ENCODE assay signal across 26 mouse cellular contexts in genomic region chr11:76650862-76651560, GRCm38 (mm10). TPM values are rescaled to one million over a fixed set of nuclear protein-coding genes. Genes with fewer than 3 reads are reported as not detected.
DNase-seq lines count a peak whose midpoint lies in the region; ATAC-seq lines count a peak whose summit lies in the region.
"Had no signal": no experiment of that assay in that cellular context is flagged by ENCODE, and none has a peak within 500 bp of the region (broad histone marks: within the 10 kb centered on the region; RNA-seq: fewer than 3 reads in every experiment).

No protein-coding gene starts in this region.

- peak; percentile 29; the same call in 1 of the 2 replicates for ATAC-seq in frontal cortex, adult (ENCODE audit: low TSS enrichment)
- ATAC-seq: CD4-positive, CD25-positive, alpha-beta regulatory T cell, adult 4 months; forebrain, embryonic 14.5 days; hindbrain, embryonic 16.5 days; intestine, embryonic 15.5 days; midbrain, embryonic 16.5 days had no signal

- intact Hi-C loops in left cerebral cortex, postnatal 14 days (cut with DNase I): no loop called here
- intact Hi-C loops in heart, postnatal 36 days (cut with DNase I): no loop called here

- no peak for DNase-seq in frontal cortex, postnatal 25 days (ENCODE audit: low spot score in 2 of 2)
- DNase-seq in left cerebral cortex, postnatal 14 days (ENCODE audit: low spot score in 2 of 2): peak; percentile 34 to 83
- DNase-seq in left cerebral cortex, adult 11 months (ENCODE audit: low spot score): no peak
- peak; percentile 65 for DNase-seq in ES-CJ7 (ENCODE audit: low read depth, low spot score)
- DNase-seq in brain, adult 2 months (ENCODE audit: low read depth, low spot score): peak; percentile 61
- no peak for DNase-seq in heart, postnatal 36 days
- no peak for DNase-seq in embryo, embryonic 9.5 days (ENCODE audit: extremely low spot score)
- DNase-seq: adrenal gland, postnatal 10 days; cerebellum, adult 2 months; cerebellum, postnatal 25 days; heart, postnatal 10 days; kidney, adult 8-10 months; right cerebral cortex, postnatal 4 days; thymus, adult 2 months; thymus, postnatal 36 days had no signal

RNA-seq across cellular contexts. Expression of gene Bhlha9, which starts 21.3 kb away (rescaled TPM):
- 1 to 10 TPM; 3.4 to 4.2 TPM for total RNA-seq in left cerebral cortex, postnatal 14 days (2021)
- not detected for total RNA-seq in heart, postnatal 36 days (2021)
- total RNA-seq: gastrocnemius, adult 8-10 months; gastrocnemius, postnatal 4 days; heart, adult 8-10 months; heart, postnatal 10 days; liver, adult 2 months; megakaryocyte progenitor cell, adult 5-6 weeks had no signal

RNA-seq across cellular contexts. Expression of gene Trarg1, which starts 28.6 kb away (rescaled TPM):
- total RNA-seq in left cerebral cortex, postnatal 14 days (2021): under 1 TPM; 0.61 to 0.75 TPM
- 1 to 10 TPM; 4.6 TPM for total RNA-seq in heart, postnatal 36 days (2021)
- total RNA-seq: megakaryocyte progenitor cell, adult 5-6 weeks had no signal

RNA-seq across cellular contexts. Expression of gene Abr, which starts 28.9 kb away (rescaled TPM):
- 100 to 1,000 TPM; 424 to 443 TPM for total RNA-seq in left cerebral cortex, postnatal 14 days (2021)
- 10 to 100 TPM; 25.8 TPM for total RNA-seq in heart, postnatal 36 days (2021)

Comparison
In these comparisons a context has a peak if more than half of its experiments do, and no peak if none do; other contexts are left out.
1. DNase-seq: peak in left cerebral cortex, postnatal 14 days (2 of 2), ES-CJ7 (single experiment) and brain, adult 2 months (single experiment); none in frontal cortex, postnatal 25 days (0 of 2), left cerebral cortex, adult 11 months (single experiment), heart, postnatal 36 days (0 of 2) and embryo, embryonic 9.5 days (single experiment).
2. RNA of gene Bhlha9, which starts 21.3 kb away (total RNA-seq): 3.4 to 4.2 TPM in left cerebral cortex, postnatal 14 days; not detected in heart, postnatal 36 days; every median in the first group is over 4 times any median in the second.
3. RNA of gene Abr, which starts 28.9 kb away (total RNA-seq): 424 to 443 TPM in left cerebral cortex, postnatal 14 days; 25.8 TPM in heart, postnatal 36 days; every median in the first group is over 10 times any median in the second.